Mouse (Mus musculus) spleen, adult 2 months (tissue): ENCODE measurements at regions not wholly inside any gene's neighbourhood (a gene's known extent, or its start where the extent isn't known, plus 50 kb on each side); places are given as distances from the start of the nearest gene placed in this dataset.

Experiments
- DNase-seq, 2 experiments: peaks; one replicate each; pipeline versions ENCODE4 v3.0.0 to v3.0.0-alpha.2; 2012 to 2021; ENCODE audit warnings: low spot score in 2 of 2, low read depth in 1 of 2
- H3K27ac ChIP-seq: fragments of 200-500 bp; 2 replicates; pipeline ENCODE4 v1.5.1; 2012; ENCODE audit warnings: low read length, inconsistent platforms; ENCODE audit not compliant: insufficient read depth
- H3K27me3 ChIP-seq: fragments of 200-500 bp; 2 replicates; pipeline ENCODE4 v1.6.1; 2012; ENCODE audit warnings: mild to moderate bottlenecking, moderate library complexity, low read length, inconsistent platforms; ENCODE audit not compliant: control insufficient read depth, insufficient read depth
- H3K36me3 ChIP-seq: fragments of 200-500 bp; 2 replicates; pipeline ENCODE4 v1.6.1; 2012; ENCODE audit warnings: mild to moderate bottlenecking, low read length, inconsistent platforms; ENCODE audit not compliant: control insufficient read depth, insufficient read depth
- H3K4me1 ChIP-seq: fragments of 200-500 bp; 2 replicates; pipeline ENCODE4 v1.6.1; 2011; ENCODE audit warnings: inconsistent platforms; ENCODE audit not compliant: control insufficient read depth, insufficient read depth, insufficient read length
- H3K4me3 ChIP-seq: fragments of 200-500 bp; 2 replicates; pipeline ENCODE4 v1.5.1; 2011; ENCODE audit warnings: mild to moderate bottlenecking, inconsistent platforms; ENCODE audit not compliant: insufficient read depth, insufficient read length; ENCODE audit errors: extremely low read depth
- CTCF ChIP-seq: fragments of 200-500 bp; IDR thresholded peaks from 2 replicates; pipeline ENCODE4 v1.5.1; 2011; ENCODE audit warnings: mild to moderate bottlenecking, inconsistent platforms; ENCODE audit not compliant: insufficient read depth, insufficient read length, insufficient replicate concordance; ENCODE audit errors: extremely low read depth
- POLR2A ChIP-seq: fragments of 200-500 bp; IDR thresholded peaks from 2 replicates; pipeline ENCODE4 v1.6.1; 2011; ENCODE audit warnings: low read depth, low read length, inconsistent platforms
- WGBS: fragments of 180-500 bp; shearing (Covaris S2); methylation state at CpG from one replicate; pipeline ENCODE4 v1.1.7; 2018; 5-methylcytosine and 5-hydroxymethylcytosine counted together

- DNase-seq, result no peak
- H3K27ac ChIP-seq, result no peak overlapping the region
- 38% methylated on average over 3 of the region's 3 CpGs for WGBS
- H3K36me3 ChIP-seq, result no peaks in the 10 kb centered on the region
- no peak overlapping the region for H3K4me3 ChIP-seq
- TF ChIP-seq CTCF (no peak), POLR2A (no peak)
- H3K27me3 ChIP-seq, result no peaks in the 10 kb centered on the region
- H3K4me1 ChIP-seq, result no peaks in the 10 kb centered on the region
Observed at GRCm38 (mm10) chr3:157842872-157843271, 82.0 kb downstream of the Cth start.

- Histone ChIP-seq H3K4me3 (no peak overlapping the region), H3K4me1 (no peaks in the 10 kb centered on the region), H3K36me3 (no peaks in the 10 kb centered on the region), H3K27ac (no peak overlapping the region), H3K27me3 (no peaks in the 10 kb centered on the region)
- no peak for TF ChIP-seq POLR2A
- TF ChIP-seq CTCF, result no peak
- DNase-seq, result no peak
- 76% methylated on average over 2 of the region's 2 CpGs for WGBS
Observed at GRCm38 (mm10) chr3:157841164-157841719, 83.6 kb downstream of the Cth start.

GRCm38 (mm10) chr3:157804307-157804706 lies 120.6 kb downstream of the Cth start:
- Histone ChIP-seq H3K27ac (no peak overlapping the region), H3K4me1 (no peaks in the 10 kb centered on the region), H3K36me3 (no peaks in the 10 kb centered on the region), H3K27me3 (no peaks in the 10 kb centered on the region), H3K4me3 (no peak overlapping the region)
- TF ChIP-seq POLR2A, result no peak
- TF ChIP-seq CTCF, result no peak
- no peak for DNase-seq
- 57% methylated on average over 3 of the region's 3 CpGs for WGBS

GRCm38 (mm10) chr3:157803356-157803755 lies 121.5 kb downstream of the Cth start:
- Histone ChIP-seq H3K27me3 (no peaks in the 10 kb centered on the region), H3K4me3 (no peak overlapping the region), H3K4me1 (no peaks in the 10 kb centered on the region), H3K27ac (no peak overlapping the region), H3K36me3 (no peaks in the 10 kb centered on the region)
- TF ChIP-seq POLR2A (no peak), CTCF (no peak)
- 80% methylated on average over 4 of the region's 4 CpGs for WGBS
- DNase-seq, result no peak

- H3K36me3 ChIP-seq, result no peaks in the 10 kb centered on the region
- no peak overlapping the region for H3K27ac ChIP-seq
- TF ChIP-seq CTCF (no peak), POLR2A (no peak)
- H3K27me3 ChIP-seq, result no peaks in the 10 kb centered on the region
- DNase-seq, result no peak
- H3K4me1 ChIP-seq, result no peaks in the 10 kb centered on the region
- no peak overlapping the region for H3K4me3 ChIP-seq
- 77% methylated on average over 4 of the region's 4 CpGs for WGBS
Observed at GRCm38 (mm10) chr3:157787559-157788256, 137.2 kb downstream of the Cth start.

GRCm38 (mm10) chr3:157781071-157781470 lies 143.8 kb downstream of the Cth start:
- TF ChIP-seq POLR2A (no peak), CTCF (no peak)
- H3K27me3 ChIP-seq, result no peaks in the 10 kb centered on the region
- WGBS, result 78% methylated on average over 4 of the region's 4 CpGs

GRCm38 (mm10) chr3:157777779-157778178 lies 147.1 kb downstream of the Cth start:
- WGBS, result 90% methylated on average over 1 of the region's 1 CpGs
- no peak for TF ChIP-seq CTCF
- TF ChIP-seq POLR2A, result no peak
- H3K36me3 ChIP-seq, result no peaks in the 10 kb centered on the region

More at GRCm38 (mm10) chr3:157781071-157781470, 143.8 kb downstream of the Cth start:
- no peak for DNase-seq
- H3K4me1 ChIP-seq, result no peaks in the 10 kb centered on the region
- no peak overlapping the region for H3K27ac ChIP-seq
- H3K4me3 ChIP-seq, result no peak overlapping the region
- no peaks in the 10 kb centered on the region for H3K36me3 ChIP-seq

More at GRCm38 (mm10) chr3:157777779-157778178, 147.1 kb downstream of the Cth start:
- H3K4me1 ChIP-seq, result no peaks in the 10 kb centered on the region
- no peaks in the 10 kb centered on the region for H3K27me3 ChIP-seq
- no peak overlapping the region for H3K4me3 ChIP-seq
- no peak overlapping the region for H3K27ac ChIP-seq
- DNase-seq, result no peak
